Mouse (Mus musculus): Measurements from ENCODE around the gene Rps2. TPM values are rescaled to one million over a fixed set of nuclear protein-coding genes. Genes with fewer than 3 reads are reported as not detected.

The Rps2 gene
- polyA plus RNA-seq, 1 experiment from 2014 or later: 776 TPM

- 88% methylated on average over 1 of the region's 1 CpGs for WGBS
- no peaks in the 10 kb centered on the region for H3K27me3 ChIP-seq (replicated peaks; ENCODE audit: control insufficient read depth, insufficient read depth, low read length)
- H3K27ac ChIP-seq (ENCODE audit: low read depth, low read length): no peak overlapping the region
- H3K4me3 ChIP-seq (ENCODE audit: low read depth, low read length): no peak overlapping the region
- 0 out of 2 replicates have a peak, but pooled peaks cover 9% of the 10 kb centered on the region for H3K4me1 ChIP-seq (replicated peaks; ENCODE audit: control insufficient read depth, insufficient read depth, low read length)
- H3K4me2 ChIP-seq (replicated peaks; ENCODE audit: low read depth): no peak overlapping the region
- H3K9ac ChIP-seq (ENCODE audit: low read depth, low read length): no peak overlapping the region
- no peaks in the 10 kb centered on the region for H3K36me3 ChIP-seq (ENCODE audit: control insufficient read depth, insufficient read depth)
- peak; percentile 40 for TF ChIP-seq CTCF (IDR thresholded peaks at IDR 0.05; ENCODE audit: low read depth)
- H3K9me3 ChIP-seq (ENCODE audit: control insufficient read depth): no peaks in the 10 kb centered on the region
- no peak for ATAC-seq
Observed at GRCm38 (mm10) chr17:24734513-24734912, 16.6 kb downstream of the Rps2 start.

- no peak for TF ChIP-seq CTCF (IDR thresholded peaks at IDR 0.05; ENCODE audit: low read depth)
Observed at GRCm38 (mm10) chr17:24735446-24735845, 17.5 kb downstream of the Rps2 start.

GRCm38 (mm10) chr17:24736330-24737051, 18.6 kb downstream of the Rps2 start, which contains the start of gene Msrb1:
Gene Msrb1, plus strand, starts transcription at chr17:24736642.
- Histone ChIP-seq H3K4me3 (ENCODE audit: low read depth, low read length) (peak within 1 kb of the TSS; percentile 64), H3K27ac (ENCODE audit: low read depth, low read length) (peak within 1 kb of the TSS; percentile 65), H3K4me2 (replicated peaks; ENCODE audit: low read depth) (peak within 1 kb of the TSS; percentile 83), H3K36me3 (ENCODE audit: control insufficient read depth, insufficient read depth) (peaks cover 10% of the 10 kb centered on the region; the same call in 1 of the 2 replicates), H3K27me3 (replicated peaks; ENCODE audit: control insufficient read depth, insufficient read depth, low read length) (no peaks in the 10 kb centered on the region), H3K9me3 (ENCODE audit: control insufficient read depth) (no peaks in the 10 kb centered on the region), H3K9ac (ENCODE audit: low read depth, low read length) (peak within 1 kb of the TSS; percentile 58), H3K4me1 (replicated peaks; ENCODE audit: control insufficient read depth, insufficient read depth, low read length) (0 out of 2 replicates have a peak, but pooled peaks cover 9% of the 10 kb centered on the region)
- TF ChIP-seq CTCF (IDR thresholded peaks at IDR 0.05; ENCODE audit: low read depth): no peak
- under 1% methylated on average over 29 of the region's 29 CpGs for WGBS
- peak; percentile 93 for ATAC-seq

More at GRCm38 (mm10) chr17:24735446-24735845, 17.5 kb downstream of the Rps2 start:
- peak overlapping the region; percentile 52; the same call in 1 of the 2 replicates for H3K27ac ChIP-seq (ENCODE audit: low read depth, low read length)
- WGBS: 94% methylated on average over 7 of the region's 7 CpGs
- H3K9ac ChIP-seq (ENCODE audit: low read depth, low read length): no peak overlapping the region
- 0 out of 2 replicates have a peak, but pooled peaks cover 9% of the 10 kb centered on the region for H3K4me1 ChIP-seq (replicated peaks; ENCODE audit: control insufficient read depth, insufficient read depth, low read length)
- H3K4me2 ChIP-seq (replicated peaks; ENCODE audit: low read depth): peak overlapping the region; percentile 83; the same call in 1 of the 2 replicates
- peaks cover 7% of the 10 kb centered on the region; the same call in 1 of the 2 replicates for H3K36me3 ChIP-seq (ENCODE audit: control insufficient read depth, insufficient read depth)
- no peak for ATAC-seq
- no peaks in the 10 kb centered on the region for H3K27me3 ChIP-seq (replicated peaks; ENCODE audit: control insufficient read depth, insufficient read depth, low read length)
- H3K4me3 ChIP-seq (ENCODE audit: low read depth, low read length): no peak overlapping the region
- no peaks in the 10 kb centered on the region for H3K9me3 ChIP-seq (ENCODE audit: control insufficient read depth)

- Histone ChIP-seq H3K9me3 (ENCODE audit: control insufficient read depth) (no peaks in the 10 kb centered on the region), H3K4me1 (replicated peaks; ENCODE audit: control insufficient read depth, insufficient read depth, low read length) (0 out of 2 replicates have a peak, but pooled peaks cover 9% of the 10 kb centered on the region), H3K9ac (ENCODE audit: low read depth, low read length) (peak overlapping the region; percentile 58), H3K4me3 (ENCODE audit: low read depth, low read length) (peak overlapping the region; percentile 64), H3K27ac (ENCODE audit: low read depth, low read length) (peak overlapping the region; percentile 65; the same call in 1 of the 2 replicates), H3K4me2 (replicated peaks; ENCODE audit: low read depth) (peak overlapping the region; percentile 83), H3K27me3 (replicated peaks; ENCODE audit: control insufficient read depth, insufficient read depth, low read length) (no peaks in the 10 kb centered on the region), H3K36me3 (ENCODE audit: control insufficient read depth, insufficient read depth) (peaks cover 10% of the 10 kb centered on the region; the same call in 1 of the 2 replicates)
- 15% methylated on average over 8 of the region's 8 CpGs for WGBS
- TF ChIP-seq CTCF (IDR thresholded peaks at IDR 0.05; ENCODE audit: low read depth): peak; percentile 56
- no peak for ATAC-seq
Observed at GRCm38 (mm10) chr17:24737135-24737810, 19.4 kb downstream of the Rps2 start.

GRCm38 (mm10) chr17:24738238-24738637, 20.3 kb downstream of the Rps2 start:
- 55% methylated on average over 4 of the region's 4 CpGs for WGBS
- peaks cover 16% of the 10 kb centered on the region; the same call in 1 of the 2 replicates for H3K36me3 ChIP-seq (ENCODE audit: control insufficient read depth, insufficient read depth)
- H3K4me2 ChIP-seq (replicated peaks; ENCODE audit: low read depth): no peak overlapping the region
- no peak overlapping the region for H3K9ac ChIP-seq (ENCODE audit: low read depth, low read length)
- H3K27me3 ChIP-seq (replicated peaks; ENCODE audit: control insufficient read depth, insufficient read depth, low read length): no peaks in the 10 kb centered on the region
- ATAC-seq: no peak
- H3K4me1 ChIP-seq (replicated peaks; ENCODE audit: control insufficient read depth, insufficient read depth, low read length): 0 out of 2 replicates have a peak, but pooled peaks cover 9% of the 10 kb centered on the region
- H3K9me3 ChIP-seq (ENCODE audit: control insufficient read depth): no peaks in the 10 kb centered on the region
- H3K4me3 ChIP-seq (ENCODE audit: low read depth, low read length): no peak overlapping the region
- TF ChIP-seq CTCF (IDR thresholded peaks at IDR 0.05; ENCODE audit: low read depth): no peak
- H3K27ac ChIP-seq (ENCODE audit: low read depth, low read length): no peak overlapping the region

GRCm38 (mm10) chr17:24739926-24740325, 22.0 kb downstream of the Rps2 start:
- no peak for ATAC-seq
- Histone ChIP-seq H3K9me3 (ENCODE audit: control insufficient read depth) (no peaks in the 10 kb centered on the region), H3K27ac (ENCODE audit: low read depth, low read length) (no peak overlapping the region), H3K36me3 (ENCODE audit: control insufficient read depth, insufficient read depth) (peaks cover 17% of the 10 kb centered on the region; the same call in 1 of the 2 replicates), H3K4me1 (replicated peaks; ENCODE audit: control insufficient read depth, insufficient read depth, low read length) (0 out of 2 replicates have a peak, but pooled peaks cover 9% of the 10 kb centered on the region), H3K4me3 (ENCODE audit: low read depth, low read length) (no peak overlapping the region), H3K9ac (ENCODE audit: low read depth, low read length) (no peak overlapping the region), H3K4me2 (replicated peaks; ENCODE audit: low read depth) (no peak overlapping the region), H3K27me3 (replicated peaks; ENCODE audit: control insufficient read depth, insufficient read depth, low read length) (no peaks in the 10 kb centered on the region)
- no peak for TF ChIP-seq CTCF (IDR thresholded peaks at IDR 0.05; ENCODE audit: low read depth)
- 44% methylated on average over 8 of the region's 8 CpGs for WGBS
